Mouse (Mus musculus) frontal cortex, postnatal 36 days (tissue): Measurements from ENCODE around the gene Lrp1.
"Not testable (repeated sequence)": the region's sequence is repeated elsewhere in the genome, so short reads cannot be mapped to it uniquely, and the experiment has no call there.

Experiments used
- DNase-seq, 2 experiments: peaks; one replicate each; pipeline ENCODE4 v3.0.0; 2022; ENCODE audit warnings: low spot score in 2 of 2

The Lrp1 gene

GRCm38 (mm10) chr10:127620406-127621190 is at the start of gene Lrp1:
Gene Lrp1 (minus strand): TSS chr10:127621148.
- no peak for DNase-seq

- no peak for DNase-seq
Observed at GRCm38 (mm10) chr10:127670185-127670584, 49.2 kb upstream of the Lrp1 start.

GRCm38 (mm10) chr10:127669170-127669569 is 48.2 kb upstream of the Lrp1 start:
- DNase-seq: peak; percentile 50 to 72

GRCm38 (mm10) chr10:127668093-127669050 is 47.4 kb upstream of the Lrp1 start, which contains the start of gene Nab2:
Gene Nab2 (minus strand): TSS chr10:127668568.
- peak; percentile 77 to 81 for DNase-seq

GRCm38 (mm10) chr10:127667269-127668092 is 46.5 kb upstream of the Lrp1 start:
- DNase-seq: peak; percentile 68

- DNase-seq: peak; percentile 73
Observed at GRCm38 (mm10) chr10:127666501-127667268, 45.7 kb upstream of the Lrp1 start, which contains the start of gene Nemp1. Gene Nemp1 (plus strand): TSS chr10:127666901.

GRCm38 (mm10) chr10:127665366-127666181 is 44.6 kb upstream of the Lrp1 start:
- peak in 1 of 2 experiments; percentile 33 for DNase-seq

GRCm38 (mm10) chr10:127664891-127665290 is 43.9 kb upstream of the Lrp1 start:
- DNase-seq: peak in 1 of 2 experiments; percentile 15

- DNase-seq: peak in 1 of 2 experiments; percentile 22
Observed at GRCm38 (mm10) chr10:127664166-127664565, 43.2 kb upstream of the Lrp1 start.

GRCm38 (mm10) chr10:127663590-127663989 is 42.6 kb upstream of the Lrp1 start:
- DNase-seq: no peak

GRCm38 (mm10) chr10:127662666-127663253 is 41.8 kb upstream of the Lrp1 start:
- DNase-seq: peak in 1 of 2 experiments; percentile 45

- peak; percentile 54 to 66 for DNase-seq
Observed at GRCm38 (mm10) chr10:127661915-127662663, 41.1 kb upstream of the Lrp1 start.

- DNase-seq: peak in 1 of 2 experiments; percentile 19
Observed at GRCm38 (mm10) chr10:127661291-127661914, 40.5 kb upstream of the Lrp1 start.

GRCm38 (mm10) chr10:127659551-127659950 is 38.6 kb upstream of the Lrp1 start:
- DNase-seq: no peak

- no peak for DNase-seq
Observed at GRCm38 (mm10) chr10:127658076-127658475, 37.1 kb upstream of the Lrp1 start.

GRCm38 (mm10) chr10:127657617-127658016 is 36.7 kb upstream of the Lrp1 start:
- not testable (repeated sequence) for DNase-seq

GRCm38 (mm10) chr10:127654970-127655579 is 34.1 kb upstream of the Lrp1 start:
- DNase-seq: no peak
